Mouse (Mus musculus) frontal cortex, adult 2 months (tissue): ENCODE data around the gene Tsks. TPM values are rescaled to one million over a fixed set of nuclear protein-coding genes. Genes with fewer than 3 reads are reported as not detected.

ENCODE experiments used
- DNase-seq, 2 experiments: peaks; one replicate each; pipeline ENCODE4 v3.0.0; 2022; ENCODE audit warnings: low spot score in 1 of 2; ENCODE audit errors: extremely low spot score in 1 of 2
- polyA plus RNA-seq: library from polyadenylated mRNA; depleted of rRNA; stranded (reverse); fragments of >200 nt; gene quantifications from 2 replicates; pipeline ENCODE4 v1.2.3, GENCODE M21; 2012; rRNA removed

Gene Tsks
- 1.4 TPM in 2 replicates for polyA plus RNA-seq

GRCm38 (mm10) chr7:44942904-44943303 is at the start of gene Tsks:
Gene Tsks (plus strand): TSS chr7:44943204.
- no peak for DNase-seq

DNA sequence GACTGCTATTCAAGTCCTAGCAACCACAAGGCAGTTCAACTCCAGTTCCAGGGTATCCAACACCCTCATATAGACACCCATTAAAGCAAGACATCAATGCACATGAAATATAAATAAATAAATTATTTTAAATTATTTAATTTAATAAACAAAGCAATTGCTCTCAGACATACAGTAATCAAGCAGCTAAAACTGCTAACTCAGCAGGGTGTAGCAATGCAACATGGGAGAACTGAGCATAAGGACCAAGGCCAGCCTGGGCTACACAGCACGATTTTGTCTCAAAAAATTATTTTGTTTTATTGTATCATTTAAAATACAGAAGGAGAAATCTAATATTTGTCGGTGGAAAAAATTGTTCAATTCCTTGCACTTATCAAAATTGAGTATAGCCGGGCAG is 48.8 kb upstream of the Tsks start:
- DNase-seq = no peak

- no peak for DNase-seq
Measured at GRCm38 (mm10) chr7:44895206-44895592, 47.8 kb upstream of the Tsks start.

DNA sequence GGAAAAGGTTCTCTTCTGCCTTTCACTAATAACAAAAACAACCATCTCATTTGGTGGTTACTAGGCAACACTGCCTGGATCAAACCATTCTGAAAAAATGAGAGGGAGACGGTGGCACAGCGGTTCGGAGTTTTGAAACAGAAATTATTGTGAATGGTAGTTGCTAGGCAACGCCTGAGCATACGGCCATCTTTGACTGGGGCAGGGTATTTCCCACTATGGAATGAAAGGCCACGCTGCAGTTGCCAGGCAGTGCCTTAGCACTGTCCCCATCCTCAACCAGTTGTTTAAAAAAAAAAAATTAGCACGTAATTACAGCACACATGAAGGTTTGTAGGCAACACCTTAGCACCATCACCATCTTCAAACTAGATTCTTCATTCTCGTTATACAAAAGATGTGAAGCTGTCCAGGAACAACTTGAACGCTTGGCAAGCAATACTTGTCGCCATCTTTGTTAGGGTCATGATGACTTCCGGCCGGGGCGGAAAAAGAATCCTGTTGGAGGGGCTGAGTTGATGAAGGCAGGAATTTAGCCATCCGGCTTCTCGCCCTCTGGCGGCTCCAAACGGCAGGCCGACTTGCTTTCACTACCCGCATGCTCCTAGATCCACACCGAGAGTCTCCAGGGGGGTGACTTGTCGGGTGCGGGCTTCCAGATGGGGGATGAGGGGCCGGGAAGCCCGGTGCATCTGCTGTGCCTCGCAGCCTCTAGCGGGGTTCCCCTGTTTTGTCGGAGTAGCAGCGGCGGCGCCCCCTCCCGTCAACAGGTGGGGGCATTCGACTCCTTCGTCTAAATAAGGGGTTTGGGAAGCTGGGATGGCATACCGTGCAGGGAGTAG is 47.2 kb upstream of the Tsks start, which contains the start of gene Fuz:
TSS of gene Fuz (plus strand) at position 487 of the 842 bp plus-strand sequence.
- peak; percentile 92 to 95 for DNase-seq

- DNase-seq = no peak
Measured at GRCm38 (mm10) chr7:44896499-44896898, 46.5 kb upstream of the Tsks start.

DNA sequence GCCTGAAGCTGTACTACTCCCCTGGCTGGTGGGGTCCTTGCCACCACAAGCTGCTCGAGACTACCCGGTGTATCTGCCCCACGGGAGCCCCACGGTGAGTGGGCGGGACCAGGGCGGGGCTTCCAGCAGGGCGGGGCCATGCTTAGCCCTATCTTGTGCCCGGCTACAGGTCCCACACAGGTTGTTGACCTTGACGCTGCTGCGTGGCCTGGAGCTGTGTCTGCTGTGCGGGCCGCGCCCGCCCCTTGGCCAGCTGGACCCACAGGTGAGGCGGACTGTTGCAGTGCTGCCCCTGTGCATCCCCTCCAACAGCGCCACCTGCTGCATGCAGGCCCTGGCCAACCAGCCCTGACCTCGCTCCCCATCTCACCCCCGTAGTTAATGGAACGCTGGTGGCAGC is 44.4 kb upstream of the Tsks start:
- DNase-seq = no peak

- no peak for DNase-seq
Measured at GRCm38 (mm10) chr7:44900632-44901031, 42.4 kb upstream of the Tsks start.

DNA sequence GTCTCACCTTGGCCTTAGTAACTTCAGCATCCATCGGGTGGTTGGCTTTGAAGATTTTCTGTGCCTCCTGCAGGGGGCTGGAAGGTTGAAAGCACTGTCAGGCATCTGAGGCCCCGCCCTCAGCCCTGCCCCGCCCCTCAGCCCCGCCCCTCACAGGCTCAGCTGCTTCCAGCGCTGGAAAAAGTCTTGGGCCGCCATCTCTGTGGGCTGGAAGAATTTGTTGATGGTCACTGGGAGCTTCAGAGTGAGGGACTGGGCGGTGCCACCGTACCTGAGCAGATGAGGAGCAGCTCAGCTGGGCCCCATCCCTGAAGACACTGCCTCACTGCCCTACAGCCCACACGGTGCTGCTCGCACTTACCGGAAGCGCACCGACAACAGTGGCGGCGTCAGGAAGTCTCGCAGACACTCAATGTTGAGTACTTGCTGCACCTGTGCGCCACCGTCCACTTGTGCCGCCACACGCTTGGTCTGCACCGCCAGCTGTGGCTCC is 41.7 kb upstream of the Tsks start:
- no peak for DNase-seq

DNA sequence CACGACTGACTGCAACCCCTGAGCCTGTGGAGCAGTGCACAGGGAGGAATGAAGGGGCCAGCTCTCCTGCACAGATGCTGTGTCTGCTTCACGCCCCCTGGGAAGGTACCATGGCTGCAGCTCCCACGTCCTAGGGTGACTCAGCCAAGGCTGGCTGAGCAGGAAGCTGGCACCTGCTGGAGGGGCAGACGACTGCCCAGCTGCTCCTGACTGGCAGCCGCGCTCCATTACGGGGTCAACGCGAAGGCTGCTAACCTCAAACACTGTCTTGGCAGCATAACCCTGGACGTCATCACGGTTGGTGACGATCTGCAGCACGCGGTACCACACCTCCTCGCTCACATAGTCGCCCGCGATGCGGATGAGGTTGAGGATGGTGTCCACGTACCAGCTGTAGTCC is 37.6 kb upstream of the Tsks start:
- DNase-seq = peak in 1 of 2 experiments; percentile 70

- no peak for DNase-seq
Measured at GRCm38 (mm10) chr7:44908706-44909476, 34.1 kb upstream of the Tsks start.

- no peak for DNase-seq
Measured at GRCm38 (mm10) chr7:44914396-44914795, 28.6 kb upstream of the Tsks start.

DNA sequence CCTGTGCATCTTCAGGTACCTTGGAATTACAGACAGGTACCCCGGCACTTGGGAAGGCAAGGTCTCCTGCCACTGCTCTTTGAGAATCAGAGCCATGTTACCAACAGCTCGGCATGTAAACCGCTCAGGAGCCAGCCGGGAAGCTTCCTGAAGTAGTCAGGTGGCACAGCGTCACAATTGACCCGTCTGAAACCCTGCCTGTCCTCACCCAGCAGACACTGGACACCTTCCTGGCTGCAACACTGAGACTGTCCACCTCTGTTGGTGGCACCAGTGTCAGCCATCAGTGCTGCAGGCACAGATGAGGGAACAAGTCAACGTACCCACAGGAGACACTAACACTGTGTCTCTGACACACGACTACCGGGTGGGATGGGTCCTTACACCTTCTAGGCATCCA is 27.7 kb upstream of the Tsks start:
- DNase-seq = no peak

- DNase-seq = no peak
Measured at GRCm38 (mm10) chr7:44916191-44916590, 26.8 kb upstream of the Tsks start.

DNA sequence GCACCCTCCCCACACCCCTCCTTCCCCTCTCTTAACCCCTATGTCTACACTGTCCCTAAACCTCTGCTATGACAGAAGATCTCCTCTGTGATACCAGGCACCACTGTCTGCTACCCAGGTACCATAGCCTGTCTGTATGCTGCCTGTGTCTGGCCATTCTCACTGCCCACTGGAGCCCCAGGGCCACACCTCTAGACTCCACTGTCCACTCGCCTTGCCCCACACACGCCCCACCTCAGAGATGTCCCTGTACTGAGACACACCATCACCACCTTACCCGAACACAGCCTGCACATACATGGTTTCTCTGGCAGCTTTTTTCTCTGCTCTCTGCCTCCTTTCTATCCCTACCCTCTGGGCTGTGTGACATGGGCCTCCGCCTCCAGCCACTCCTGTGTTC is 26.1 kb upstream of the Tsks start:
- no peak for DNase-seq

- no peak for DNase-seq
Measured at GRCm38 (mm10) chr7:44918219-44918618, 24.8 kb upstream of the Tsks start.

GRCm38 (mm10) chr7:44919127-44919526 is 23.9 kb upstream of the Tsks start:
- no peak for DNase-seq

GRCm38 (mm10) chr7:44922530-44922929 is 20.5 kb upstream of the Tsks start:
- DNase-seq = no peak

DNA sequence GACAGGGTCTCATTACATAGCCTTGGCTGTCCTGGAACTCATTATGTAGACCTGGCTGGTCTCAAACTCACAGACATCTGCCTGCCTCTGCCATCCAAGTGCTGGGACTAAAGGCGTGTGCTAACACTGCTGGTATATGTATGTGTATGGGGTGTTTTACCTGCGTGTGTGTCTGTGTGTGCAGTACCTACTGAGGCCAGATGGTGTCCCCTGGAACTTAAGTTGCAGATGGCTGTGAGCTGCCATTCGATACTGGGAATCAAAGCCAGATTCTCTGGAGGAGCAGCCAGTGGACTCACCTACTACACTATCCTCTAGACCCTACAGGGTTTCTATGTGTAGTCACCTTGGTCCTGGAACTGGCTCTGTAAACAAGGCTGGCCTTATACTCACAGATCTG is 17.5 kb upstream of the Tsks start:
- DNase-seq = no peak

DNA sequence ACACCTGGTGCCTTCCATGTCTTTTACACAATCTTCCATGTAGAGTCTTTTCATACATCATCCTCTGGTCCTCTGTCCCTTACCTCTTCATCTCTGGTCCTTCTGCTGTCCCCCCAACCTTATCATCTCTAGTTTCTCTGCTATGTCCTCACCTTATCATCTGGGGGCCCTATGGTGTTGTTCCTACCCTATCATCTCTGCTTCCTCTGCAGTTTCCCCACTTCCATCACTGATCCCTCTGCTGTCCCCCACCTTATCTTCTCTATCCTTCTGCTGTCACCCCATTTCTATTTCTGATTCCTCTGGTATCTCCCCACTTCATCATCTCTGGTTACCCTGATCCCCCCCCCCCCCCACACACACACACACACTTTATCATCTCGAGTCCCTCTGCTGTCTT is 14.4 kb upstream of the Tsks start:
- no peak for DNase-seq

- peak; percentile 100 for DNase-seq
Measured at GRCm38 (mm10) chr7:44929204-44930151, 13.5 kb upstream of the Tsks start, which contains the start of gene Ap2a1. Gene Ap2a1 (minus strand): TSS chr7:44929496.
